Mouse (Mus musculus) adrenal gland, adult (tissue): ENCODE results near the gene Cd207.

Experiments
- DNase-seq, 2 experiments: peaks; one replicate each; pipeline ENCODE4 v3.0.0; 2022 to 2023; ENCODE audit warnings: low spot score in 1 of 2; ENCODE audit not compliant: inconsistent age in 2 of 2

Cd207 gene

DNA sequence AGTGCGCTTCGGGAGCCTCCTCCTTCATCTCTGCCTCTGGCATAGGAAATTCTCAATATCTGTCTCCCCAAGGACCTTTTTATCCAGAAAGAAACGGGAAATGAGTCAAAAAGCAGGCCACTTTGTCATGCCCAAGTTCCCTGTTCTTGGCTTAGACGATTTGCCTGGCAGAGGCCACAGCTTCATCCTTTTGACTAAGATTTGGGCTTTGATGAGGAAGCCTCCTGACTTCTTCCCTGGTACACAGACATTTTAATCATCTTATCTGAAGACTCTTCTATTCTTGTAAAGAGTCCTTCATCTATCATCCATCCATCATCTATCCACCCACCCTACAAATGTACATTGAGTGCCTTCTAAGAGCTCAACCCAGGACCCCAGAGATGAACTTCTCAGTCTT lies at the start of gene Cd207:
TSS of gene Cd207 (minus strand) at position 101 of the 400 bp plus-strand sequence.
- no peak for DNase-seq

DNA sequence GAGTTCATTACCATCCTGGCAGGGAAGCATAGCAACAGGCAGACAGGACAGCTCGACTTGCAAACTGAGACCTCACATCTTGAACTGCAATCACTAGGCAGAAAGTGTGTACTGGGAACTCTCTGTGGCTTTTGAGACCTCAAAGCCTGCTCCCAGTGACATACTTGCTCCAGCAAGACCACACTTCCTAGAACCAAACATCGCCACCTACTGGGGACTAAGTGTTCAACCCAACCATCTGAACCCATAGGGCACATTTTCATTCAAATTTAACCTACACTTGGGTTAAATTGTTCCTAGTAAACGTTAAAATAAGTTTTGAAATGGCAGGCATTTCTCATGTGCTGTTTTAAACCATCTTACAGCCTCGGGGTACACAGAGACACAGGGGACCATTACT lies 49.5 kb upstream of the Cd207 start:
- DNase-seq, result no peak

DNA sequence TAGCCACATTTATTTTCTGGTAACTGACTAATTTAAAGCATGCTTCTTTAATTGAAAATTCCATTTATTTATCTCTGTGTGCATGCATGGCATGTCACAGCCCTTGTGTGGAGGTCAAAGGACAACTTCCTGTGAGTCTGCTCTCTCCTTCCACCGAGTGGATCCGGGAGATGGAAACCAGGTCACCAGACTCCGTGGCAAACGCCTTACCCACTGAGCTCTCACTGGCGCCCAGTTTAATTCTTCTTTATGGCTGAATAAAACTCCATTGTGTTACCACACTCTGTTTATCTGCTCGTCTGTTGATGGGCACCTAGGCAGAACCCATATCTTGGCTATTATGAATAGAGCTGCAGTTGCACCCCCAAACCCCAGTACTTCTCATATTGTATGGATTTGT lies 44.9 kb upstream of the Cd207 start:
- DNase-seq, result no peak

DNA sequence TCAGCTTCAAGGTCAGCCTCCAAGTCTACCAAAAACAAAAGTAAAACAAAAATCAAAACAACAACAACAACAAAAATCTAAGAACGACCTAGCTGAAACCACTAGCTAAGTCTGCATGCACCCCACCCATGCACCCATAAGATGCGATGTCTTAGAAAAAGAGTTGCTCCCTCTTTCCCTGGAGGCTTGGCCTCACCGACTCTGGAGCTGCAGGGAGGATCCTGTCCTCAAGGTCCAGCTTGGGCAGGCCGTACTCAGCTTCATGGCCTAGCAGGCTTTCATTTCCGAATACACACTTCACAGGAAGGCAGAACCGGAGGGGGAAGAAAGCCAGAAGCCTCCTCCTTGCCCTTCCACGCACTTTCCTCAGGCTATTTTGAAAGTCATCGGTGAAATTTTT lies 39.4 kb upstream of the Cd207 start:
- peak in 1 of 2 experiments; percentile 33 for DNase-seq

DNA sequence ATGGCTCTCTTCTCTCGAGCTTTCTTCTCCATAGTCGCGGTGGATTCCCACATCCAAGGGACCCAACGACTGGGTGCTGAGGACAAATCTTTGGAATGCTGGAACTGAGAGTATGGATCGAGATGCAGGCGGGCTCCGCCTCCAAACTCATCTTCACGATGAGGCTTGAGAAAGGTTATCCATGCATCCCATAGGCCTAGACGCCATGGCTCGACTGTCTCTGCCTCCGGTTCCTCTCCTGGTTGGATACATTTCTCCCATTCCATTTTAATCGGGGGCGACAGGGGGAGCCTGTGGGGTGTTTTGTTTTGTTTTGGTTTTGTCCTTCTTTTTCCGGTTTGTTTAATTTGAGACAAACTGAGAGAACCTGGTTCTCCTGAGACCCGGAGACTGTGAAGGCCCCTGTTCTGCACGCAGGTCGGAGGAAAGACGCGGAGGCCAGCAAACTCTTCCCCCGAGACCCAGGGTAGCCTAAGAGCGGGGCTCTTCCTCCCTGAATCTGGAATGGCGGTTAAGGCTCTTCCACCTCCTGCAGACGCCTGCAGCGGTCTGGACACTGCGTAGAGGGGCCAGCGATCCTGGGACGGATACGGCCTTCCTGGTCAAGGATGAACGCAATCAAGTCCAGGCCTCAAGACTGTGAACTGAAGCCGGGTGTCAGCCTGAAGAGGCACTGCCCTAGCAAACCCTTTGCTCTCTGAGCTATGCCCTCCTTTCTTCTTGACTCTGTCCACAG lies 38.0 kb upstream of the Cd207 start:
- DNase-seq, result no peak

DNA sequence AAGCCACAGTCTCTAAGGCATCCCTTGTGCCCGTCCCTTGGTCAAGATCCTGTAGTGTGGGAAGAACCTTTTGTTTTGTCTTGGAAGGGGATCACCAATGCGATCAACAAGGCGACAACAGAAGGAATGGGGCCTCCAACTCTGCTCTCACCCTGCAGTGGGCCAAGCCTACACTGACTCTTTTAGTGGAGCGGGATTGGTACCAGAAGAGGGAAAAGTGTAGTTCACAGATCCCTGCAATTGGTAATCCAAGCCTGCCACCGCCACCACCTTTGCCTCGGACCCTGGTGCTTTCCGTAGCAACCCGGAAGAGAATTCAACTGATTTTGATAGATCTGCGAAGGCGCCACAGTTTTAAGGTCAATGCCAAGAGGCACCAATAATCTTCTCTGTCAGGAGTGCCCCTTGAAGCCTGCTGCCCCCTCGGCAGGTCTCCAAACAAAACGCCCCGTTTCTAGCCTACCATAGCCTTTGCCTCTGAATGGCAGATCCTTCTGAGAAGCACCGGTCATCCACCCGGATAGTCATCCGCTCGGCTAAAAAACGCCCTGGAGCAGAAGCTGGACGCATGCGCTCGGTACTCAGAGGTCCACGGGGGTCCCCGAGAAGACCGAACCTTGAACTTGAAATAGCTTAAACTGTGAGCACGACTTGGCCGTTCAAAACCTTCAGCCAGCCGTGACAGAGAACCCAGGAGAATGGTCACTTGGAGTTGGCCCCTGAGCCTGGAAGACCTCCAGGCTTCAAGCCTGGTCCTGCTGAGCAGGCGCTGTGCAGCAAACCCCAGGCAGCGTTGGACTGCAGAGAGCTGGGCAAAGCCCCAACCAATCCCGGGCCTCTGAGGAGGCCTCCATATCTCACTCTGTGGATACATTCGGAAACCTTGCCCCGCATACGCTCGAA lies 36.8 kb upstream of the Cd207 start:
- no peak for DNase-seq

DNA sequence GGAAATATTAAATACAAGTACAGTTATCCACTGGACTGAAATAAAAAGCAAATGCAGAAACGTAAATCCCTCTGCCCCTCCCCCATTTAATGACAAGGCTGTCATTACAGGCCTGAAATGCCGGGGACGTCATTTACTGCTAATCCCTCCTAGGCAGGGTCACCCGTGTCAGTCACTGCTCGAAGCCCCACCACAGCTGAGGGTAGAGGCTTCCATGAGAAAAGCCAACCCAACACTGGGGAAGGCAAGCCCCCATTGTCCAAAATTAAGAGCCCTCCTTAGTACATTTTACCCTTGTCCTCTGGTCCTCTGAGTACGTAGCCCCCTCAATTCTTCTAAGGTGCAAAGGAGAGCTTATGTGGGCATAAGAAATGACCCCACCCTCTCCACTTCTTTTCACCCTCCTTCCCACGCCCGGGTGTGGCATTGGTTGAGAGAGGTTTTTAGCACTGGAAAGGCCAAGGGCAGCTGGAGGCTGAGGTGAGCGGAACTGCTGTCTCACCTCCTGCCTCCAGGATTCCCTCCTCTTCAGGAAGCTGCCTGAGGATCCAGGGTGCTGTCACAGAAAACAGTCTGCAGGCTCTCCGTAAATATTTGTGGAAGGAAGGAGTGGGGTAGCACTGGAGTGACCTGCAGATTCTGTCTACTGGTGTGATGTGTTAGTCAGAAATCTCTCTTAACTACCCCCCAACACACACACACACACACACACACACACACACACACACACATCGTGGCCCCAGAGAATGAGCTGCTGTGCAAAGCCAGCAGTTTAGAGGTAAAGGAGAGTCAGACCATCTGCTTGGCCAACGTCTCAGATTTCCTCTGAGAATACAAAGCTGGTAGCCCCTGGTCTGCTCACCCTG lies 35.8 kb upstream of the Cd207 start:
- no peak for DNase-seq

DNA sequence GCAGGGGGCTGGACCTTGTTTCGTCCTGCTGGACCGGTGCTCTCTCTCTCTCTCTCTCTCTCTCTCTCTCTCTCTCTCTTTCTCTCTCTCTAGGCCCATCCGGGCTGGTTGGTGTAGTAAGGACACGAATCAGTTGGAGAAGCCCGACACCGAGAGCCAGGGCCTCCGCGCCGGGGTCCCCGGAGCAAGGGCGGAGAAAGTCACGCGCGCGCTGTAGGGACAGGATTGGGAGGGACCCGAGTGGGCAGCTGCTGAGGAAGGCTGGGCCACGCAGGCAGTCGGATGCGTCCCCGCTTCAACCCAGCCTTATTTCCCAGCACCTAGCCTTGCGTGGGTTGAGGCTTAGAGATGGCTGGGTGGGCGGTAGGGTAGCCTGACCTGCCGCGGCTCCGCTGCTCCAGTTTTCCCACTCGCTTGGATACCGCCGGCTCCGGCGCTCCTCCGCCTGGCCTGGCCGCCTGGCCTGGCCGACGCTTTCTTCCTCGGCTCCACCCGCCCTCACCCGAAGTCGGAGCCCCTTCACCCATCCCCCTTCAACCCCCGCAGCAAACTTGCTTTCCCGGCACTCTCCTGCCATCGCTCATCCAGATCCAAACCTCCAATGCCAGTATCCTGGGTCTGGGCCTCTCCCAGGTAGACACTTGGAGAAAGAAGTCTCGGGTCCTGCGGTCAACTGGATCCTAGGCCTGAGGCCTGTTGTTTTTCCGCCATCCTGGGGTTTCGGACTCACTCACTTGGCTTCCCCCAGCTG lies 34.2 kb upstream of the Cd207 start:
- DNase-seq, result no peak

DNA sequence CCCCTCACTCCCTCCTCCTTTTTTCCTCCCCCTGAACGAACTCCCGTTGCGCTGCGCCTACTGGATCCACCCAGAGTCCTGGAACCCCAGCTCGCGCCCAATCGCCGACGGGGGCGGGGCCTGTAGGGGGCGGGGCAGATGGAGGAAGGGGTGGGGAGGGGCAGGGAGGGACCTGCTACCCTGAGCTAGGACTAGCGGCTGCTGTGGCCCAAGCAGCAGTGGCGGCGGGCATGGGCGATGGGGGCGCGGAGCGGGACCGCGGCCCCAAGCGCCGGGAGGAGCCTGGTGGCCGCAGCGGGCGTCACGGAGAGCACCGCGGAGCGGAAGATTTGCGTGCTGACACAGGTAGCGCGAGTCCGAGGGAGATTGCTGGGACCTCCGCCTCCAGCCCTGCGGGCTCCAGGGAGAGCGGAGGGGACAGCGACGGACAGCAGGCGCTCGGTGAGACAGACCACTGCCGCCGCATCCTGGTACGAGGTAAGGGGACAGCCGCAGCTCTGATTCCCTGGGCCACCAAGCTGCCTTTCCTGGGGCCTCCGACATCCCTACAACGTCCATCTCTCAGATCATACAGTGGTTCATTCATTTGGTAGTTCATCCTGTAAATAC lies 33.5 kb upstream of the Cd207 start, which contains the start of gene Vax2:
TSS of gene Vax2 (plus strand) at position 198 of the 609 bp plus-strand sequence.
- DNase-seq, result peak; percentile 77 to 93

DNA sequence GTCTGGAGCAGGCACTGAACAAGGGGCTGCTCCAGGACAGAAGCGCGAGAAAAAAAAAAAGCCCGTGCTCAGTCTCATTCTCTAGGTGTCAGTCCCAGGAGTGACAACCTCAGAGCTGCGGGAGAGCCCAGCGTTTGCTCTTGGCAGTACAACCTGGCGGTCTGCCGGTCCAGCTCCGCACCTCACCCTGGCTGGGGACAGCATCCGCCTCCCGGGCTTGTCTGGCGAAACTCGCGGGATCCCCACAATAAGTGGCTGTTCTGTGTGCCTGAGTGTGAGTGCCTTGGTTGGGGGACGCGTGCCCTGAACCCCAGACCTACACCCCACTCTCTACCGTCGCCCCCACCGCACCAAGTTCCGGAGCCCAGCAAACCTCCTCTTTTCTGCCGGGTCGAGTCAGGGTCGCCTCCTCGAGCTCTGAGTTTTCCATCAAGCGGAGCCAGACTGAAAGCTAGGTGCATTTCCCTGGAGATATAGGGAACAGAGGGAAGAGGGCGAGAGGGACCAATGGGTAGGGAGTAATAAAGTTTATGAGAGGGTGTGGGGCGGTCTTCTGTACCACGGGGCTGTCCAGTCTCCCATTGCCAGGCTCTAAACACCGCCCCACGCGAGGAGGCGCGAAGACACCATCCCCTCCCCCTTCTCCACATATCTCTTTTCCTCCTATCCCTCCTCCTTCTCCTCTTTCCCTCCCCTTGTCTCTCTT lies 32.9 kb upstream of the Cd207 start:
- no peak for DNase-seq

DNA sequence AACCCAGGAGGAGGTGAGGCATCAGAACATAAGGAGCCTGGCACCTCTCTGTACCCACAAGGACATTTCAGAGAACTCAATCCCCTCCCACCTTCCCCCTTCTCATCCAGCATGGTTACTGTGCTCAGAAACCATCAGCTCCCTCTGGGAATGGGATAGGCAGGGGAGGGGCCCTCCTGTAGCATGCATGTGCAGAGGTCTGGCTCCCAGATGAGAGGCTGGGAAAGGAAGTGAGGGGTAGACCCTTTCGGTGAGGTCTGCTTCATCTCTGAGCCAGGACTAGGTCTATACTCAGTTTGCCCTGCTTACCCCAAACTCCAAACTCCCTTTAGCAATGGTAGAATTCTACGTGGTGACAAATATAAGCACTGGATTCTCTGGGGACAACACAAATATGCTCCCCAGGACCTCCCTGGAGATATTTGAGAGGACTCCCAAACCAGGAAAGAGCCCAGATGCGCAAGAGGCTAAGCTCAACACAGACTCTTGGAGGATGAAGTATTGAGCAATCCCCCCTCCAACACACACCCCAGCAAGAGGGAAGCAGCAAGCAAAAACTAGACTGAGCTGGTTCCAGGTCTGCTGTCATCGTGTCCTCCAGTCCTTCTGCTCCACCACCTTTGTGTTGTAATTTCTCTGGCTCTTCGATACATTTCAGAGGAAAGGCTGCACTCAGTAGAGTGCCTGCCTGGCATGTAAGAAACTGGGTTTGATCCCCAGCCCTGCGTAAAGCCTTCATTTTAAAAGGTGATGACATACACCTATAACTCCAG lies 30.3 kb upstream of the Cd207 start:
- no peak for DNase-seq

DNA sequence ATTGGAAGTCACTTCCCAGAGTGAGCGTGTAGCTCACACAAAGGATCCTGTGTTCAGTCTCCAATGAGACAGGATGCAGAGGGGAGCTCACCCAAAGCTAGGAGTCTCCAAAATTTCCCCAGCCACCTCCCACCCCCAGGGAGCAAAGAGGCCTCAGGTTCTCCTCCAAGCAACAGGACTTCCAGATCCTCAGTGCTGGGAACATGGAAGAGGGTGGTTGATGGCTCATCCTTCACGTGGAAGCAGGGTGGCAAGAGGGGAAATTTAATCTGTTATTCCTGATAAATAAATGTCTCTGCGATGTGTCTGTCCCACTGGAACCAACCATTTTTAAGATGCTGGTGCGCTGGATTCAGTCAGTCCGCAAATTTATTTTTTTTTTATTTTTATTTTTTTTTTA lies 27.0 kb upstream of the Cd207 start:
- DNase-seq, result no peak

DNA sequence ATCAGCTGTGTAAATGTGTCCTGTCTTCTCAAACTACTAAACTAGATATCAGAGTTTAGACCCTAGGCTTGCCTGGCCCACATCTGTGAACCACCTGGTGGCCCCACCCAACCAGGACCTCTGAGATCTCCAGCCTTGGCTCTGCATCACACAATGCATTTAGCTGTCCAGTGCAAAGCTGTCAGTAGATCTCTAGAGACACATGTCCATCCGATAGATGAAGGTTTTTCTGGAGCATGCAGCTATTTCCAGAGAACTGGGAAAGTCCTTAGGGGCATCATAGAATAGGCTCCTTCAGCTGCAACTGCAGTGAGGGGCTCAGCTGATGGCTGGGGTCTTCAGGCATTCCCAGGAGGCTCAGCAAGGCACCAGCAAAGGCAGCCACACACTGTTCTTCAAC lies 26.6 kb upstream of the Cd207 start:
- peak in 1 of 2 experiments; percentile 21 for DNase-seq

DNA sequence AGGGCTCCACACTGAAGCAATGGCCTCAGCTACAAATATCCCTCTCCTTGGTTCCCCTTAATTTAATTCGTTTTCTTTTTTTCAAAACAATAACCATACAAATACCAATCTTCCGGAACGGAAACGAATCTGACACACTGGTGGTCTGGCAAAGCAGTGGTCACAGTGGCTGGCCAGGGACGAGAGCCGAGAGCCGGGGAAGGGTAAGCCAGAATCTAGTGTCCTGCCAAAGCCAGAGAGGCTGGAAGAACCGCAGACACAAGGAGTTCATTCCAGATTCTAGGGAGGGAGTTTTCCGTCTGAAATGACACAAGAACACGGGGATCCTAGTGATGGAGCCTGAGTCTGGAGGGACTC lies 26.0 kb upstream of the Cd207 start:
- peak in 1 of 2 experiments; percentile 20 for DNase-seq

DNA sequence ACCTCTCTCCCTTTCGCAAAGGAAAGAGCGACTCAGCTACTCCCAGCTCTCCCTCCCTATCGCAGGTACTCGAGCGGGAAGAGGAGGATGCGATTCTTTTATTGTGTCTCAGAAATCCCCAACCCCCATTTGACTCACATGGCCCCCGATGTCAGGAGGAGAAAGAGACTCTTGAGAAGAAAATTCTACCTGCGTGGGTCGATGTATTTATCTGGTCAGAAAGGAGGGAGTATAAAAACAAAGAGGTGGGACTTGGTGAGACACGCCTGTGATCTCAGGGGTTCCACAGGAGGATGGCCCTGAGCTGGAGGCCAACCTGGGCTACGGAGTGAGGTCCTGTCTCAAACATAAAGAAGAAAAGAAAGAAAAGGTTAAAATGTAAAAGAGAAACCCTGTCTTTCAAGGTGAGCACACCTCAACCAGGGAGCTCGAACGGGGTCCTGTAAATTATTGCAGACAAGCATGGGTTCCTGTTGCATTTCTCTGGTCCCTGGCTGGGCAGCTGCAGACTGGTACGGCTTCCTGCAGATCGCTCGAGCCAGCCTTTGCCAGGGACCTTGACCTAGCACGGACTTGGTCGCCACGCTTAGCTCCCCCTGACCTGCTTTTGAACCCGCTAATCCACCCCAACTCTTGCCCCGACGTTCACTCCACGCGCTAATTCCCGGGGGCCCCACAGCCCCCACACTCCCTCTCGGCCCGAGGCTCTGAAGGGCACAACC lies 25.5 kb upstream of the Cd207 start:
- DNase-seq, result peak in 1 of 2 experiments; percentile 28

DNA sequence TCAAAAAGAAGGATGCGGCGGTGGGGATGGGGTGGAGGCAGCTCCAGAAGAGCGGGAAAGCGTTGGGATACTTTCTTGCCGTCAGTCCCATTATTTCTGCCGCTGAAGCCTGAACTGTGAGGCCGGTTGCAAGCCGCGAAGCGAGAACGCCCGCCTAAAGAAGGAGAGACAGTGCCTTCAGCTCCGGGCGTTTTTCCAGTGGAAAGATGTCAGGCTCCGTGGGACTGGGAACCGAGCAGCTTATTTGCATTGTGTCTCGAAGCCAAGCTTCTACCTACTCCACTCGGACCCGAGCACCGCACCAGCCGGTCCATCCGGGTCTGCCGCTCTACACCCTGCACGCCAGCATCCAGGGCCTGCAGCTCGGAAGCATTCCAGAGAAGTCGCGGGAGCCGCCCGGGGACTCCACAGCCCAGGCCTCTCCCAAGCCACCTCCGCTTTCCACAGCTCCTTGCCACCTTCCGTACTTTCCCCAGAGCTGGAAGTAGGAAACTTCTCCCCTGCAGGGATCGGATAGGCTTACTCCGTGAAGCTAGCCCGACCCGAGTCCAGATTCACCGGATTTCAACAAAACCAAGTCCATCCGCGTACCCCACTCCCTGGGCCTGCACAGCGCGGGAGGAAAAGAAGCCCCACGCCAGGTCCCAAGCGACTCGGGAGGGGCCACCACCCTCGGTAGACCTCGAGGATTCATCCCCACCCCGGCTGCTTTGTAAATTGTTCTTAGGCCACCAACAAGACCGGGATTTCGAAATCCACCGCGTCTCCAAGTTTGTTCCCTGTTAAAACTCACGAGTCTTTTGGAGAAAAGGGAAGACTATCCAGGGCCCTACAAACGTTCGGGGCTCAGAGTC lies 24.7 kb upstream of the Cd207 start:
- DNase-seq, result peak in 1 of 2 experiments; percentile 42

DNA sequence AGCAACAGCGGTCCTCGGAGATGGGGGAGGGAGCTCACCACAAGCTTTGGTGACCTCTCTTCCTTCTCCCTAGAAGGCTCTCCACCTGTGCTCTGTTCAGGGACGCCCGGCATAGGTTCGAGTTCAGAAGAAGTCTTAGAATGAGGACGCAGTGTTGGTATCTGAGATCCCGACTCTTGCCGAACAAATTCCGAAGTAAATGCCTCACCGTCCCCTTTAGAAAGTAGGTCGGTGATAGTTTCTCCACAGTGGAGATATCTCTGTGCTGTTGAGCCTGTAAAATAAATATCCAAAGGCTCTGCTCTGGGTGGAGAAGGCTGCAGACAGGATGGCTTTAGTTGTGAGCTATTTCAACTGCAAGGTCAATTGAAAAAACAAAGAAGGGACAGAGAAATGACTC lies 23.3 kb upstream of the Cd207 start:
- no peak for DNase-seq
